In the genomic region with DNA sequence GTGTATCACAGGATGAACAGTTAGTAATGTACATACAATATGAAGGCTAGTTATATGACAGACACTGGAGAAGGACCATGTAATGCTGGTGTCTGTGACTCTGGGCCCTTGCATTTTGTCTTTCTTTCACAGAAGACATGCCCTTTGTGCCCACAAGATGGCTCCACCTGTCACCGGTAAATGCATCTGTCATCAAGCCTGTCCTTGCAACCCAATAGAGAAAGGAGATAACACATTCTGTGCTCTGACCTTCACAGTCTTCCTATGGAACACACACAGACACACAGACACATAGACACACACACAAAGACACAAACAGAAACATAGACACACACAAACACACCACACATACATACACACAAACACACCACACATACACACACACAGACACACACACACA, we compare ENCODE assay signal across 8 mouse cellular contexts.
A peak's percentile ranks its signal among the peaks of the same experiment; 100 is the strongest.
DNase-seq lines count a peak whose midpoint lies in the region; ATAC-seq and TF ChIP-seq lines count a peak whose summit lies in the region.
"Had no signal": no experiment of that assay in that cellular context is flagged by ENCODE, and none has a peak within 500 bp of the region (broad histone marks: within the 10 kb centered on the region; RNA-seq: fewer than 3 reads in every experiment).

No protein-coding gene starts in this region.

- no peaks in the 10 kb centered on the region for H3K27me3 ChIP-seq in kidney, adult 2 months (replicated peaks; ENCODE audit: control insufficient read depth, insufficient read depth, low read length)
- H3K27me3 ChIP-seq in kidney, embryonic 16.5 days (ENCODE audit: insufficient read depth, low read length) = no peaks in the 10 kb centered on the region
- H3K27me3 ChIP-seq: heart, embryonic 15.5 days had no signal

- no peaks in the 10 kb centered on the region for H3K4me1 ChIP-seq in kidney, adult 2 months (ENCODE audit: control insufficient read depth, insufficient read depth, low read length)
- H3K4me1 ChIP-seq in kidney, embryonic 16.5 days (ENCODE audit: insufficient read depth, low read length) = no peaks in the 10 kb centered on the region
- H3K4me1 ChIP-seq: heart, embryonic 15.5 days had no signal

- TF ChIP-seq POLR2A in kidney, adult 2 months (IDR thresholded peaks at IDR 0.05; ENCODE audit: low read depth, low read length) = no peak

- no peak overlapping the region for H3K27ac ChIP-seq in kidney, adult 2 months (ENCODE audit: insufficient read depth, low read depth, low read length)
- H3K27ac ChIP-seq in kidney, embryonic 16.5 days (ENCODE audit: low read length) = no peak overlapping the region
- H3K27ac ChIP-seq: heart, embryonic 15.5 days had no signal

- H3K4me2 ChIP-seq in kidney, embryonic 16.5 days (replicated peaks; ENCODE audit: low read depth, low read length) = no peak overlapping the region
- H3K4me2 ChIP-seq: heart, embryonic 15.5 days had no signal

- no peak overlapping the region for H3K4me3 ChIP-seq in kidney, adult 2 months (ENCODE audit: insufficient read depth, low read depth, low read length)
- no peak overlapping the region for H3K4me3 ChIP-seq in kidney, embryonic 16.5 days (ENCODE audit: low read length)
- H3K4me3 ChIP-seq: heart, embryonic 15.5 days had no signal

- TF ChIP-seq CTCF in kidney, adult 2 months (conservative IDR thresholded peaks at IDR 0.05; ENCODE audit: insufficient read depth, insufficient read length, low read depth, low read length) = peak; percentile 56

- WGBS in kidney, adult 2 months = 36% methylated on average over 1 of the region's 1 CpGs
- 28% methylated on average over 1 of the region's 1 CpGs for whole genome bisulfite sequencing in kidney, embryonic 16.5 days

- no peaks in the 10 kb centered on the region; the same call in 1 of the 2 replicates for H3K36me3 ChIP-seq in kidney, adult 2 months (ENCODE audit: control insufficient read depth, insufficient read depth, low read length)
- H3K36me3 ChIP-seq in kidney, embryonic 16.5 days (ENCODE audit: insufficient read depth, low read length) = no peaks in the 10 kb centered on the region
- H3K36me3 ChIP-seq: heart, embryonic 15.5 days had no signal

- ATAC-seq in kidney, embryonic 16.5 days (ENCODE audit: low FRiP score, low TSS enrichment) = no peak; the same call in 1 of the 2 replicates

- no peak overlapping the region for H3K9ac ChIP-seq in kidney, embryonic 16.5 days (replicated peaks; ENCODE audit: low read length)
- H3K9ac ChIP-seq: heart, embryonic 15.5 days had no signal

- H3K9me3 ChIP-seq in kidney, embryonic 16.5 days (ENCODE audit: low read length) = peaks cover 8% of the 10 kb centered on the region; the same call in 1 of the 2 replicates
- H3K9me3 ChIP-seq: heart, embryonic 15.5 days had no signal

- no peak for DNase-seq in kidney, adult 2 months
- peak; percentile 27 for DNase-seq in MN1 (ENCODE audit: low spot score)
- peak; percentile 50 for DNase-seq in adrenal gland, postnatal 14 days
- peak; percentile 26 to 43 for DNase-seq in layer of hippocampus, postnatal 10 days (ENCODE audit: low spot score in 2 of 2)
- DNase-seq in right cerebral cortex, postnatal 4 days = peak; percentile 24
- no peak for DNase-seq in testis, postnatal 14 days (ENCODE audit: low spot score)

Comparison
In these comparisons a context has a peak if more than half of its experiments do, and no peak if none do; other contexts are left out.
1. DNase-seq: peak in MN1 (single experiment), adrenal gland, postnatal 14 days (single experiment), layer of hippocampus, postnatal 10 days (2 of 2) and right cerebral cortex, postnatal 4 days (single experiment); none in kidney, adult 2 months (single experiment) and testis, postnatal 14 days (single experiment).